Mouse (Mus musculus) lung, adult 18-20 months (tissue): Measurements from ENCODE around the gene Fam163a.
"Not testable (repeated sequence)": the region's sequence is repeated elsewhere in the genome, so short reads cannot be mapped to it uniquely, and the experiment has no call there.

Experiments used
- DNase-seq, 2 experiments: peaks; one replicate each; pipeline ENCODE4 v3.0.0; 2022; ENCODE audit warnings: mixed read lengths in 2 of 2

Fam163a gene

DNA sequence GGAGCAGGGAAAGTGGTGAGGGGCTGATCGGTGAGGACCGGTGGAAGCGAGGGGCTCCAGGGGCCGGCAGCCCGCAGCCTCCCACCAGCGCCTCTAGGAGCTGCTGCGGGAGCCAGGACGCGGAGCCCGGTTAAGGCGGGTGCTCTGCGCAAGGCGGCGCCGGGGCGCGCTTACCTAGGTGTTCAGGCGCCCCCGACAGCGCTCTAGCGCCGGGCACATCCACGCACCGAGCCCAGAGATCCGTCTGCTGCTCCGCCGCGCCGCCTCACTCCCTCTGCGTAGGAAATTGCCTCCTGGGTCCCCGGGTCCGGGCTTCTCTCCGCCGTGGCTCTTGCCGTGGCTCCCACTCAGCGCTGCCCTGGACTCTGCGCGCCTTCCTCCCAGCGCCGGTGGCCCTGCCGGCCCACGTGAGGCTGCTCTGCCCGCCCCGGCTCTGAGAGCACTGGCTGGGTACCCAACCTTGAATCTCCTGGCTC, at the start of gene Fam163a:
Gene Fam163a (minus strand): TSS at position 371 of the 476 bp plus-strand sequence.
- DNase-seq = no peak

DNA sequence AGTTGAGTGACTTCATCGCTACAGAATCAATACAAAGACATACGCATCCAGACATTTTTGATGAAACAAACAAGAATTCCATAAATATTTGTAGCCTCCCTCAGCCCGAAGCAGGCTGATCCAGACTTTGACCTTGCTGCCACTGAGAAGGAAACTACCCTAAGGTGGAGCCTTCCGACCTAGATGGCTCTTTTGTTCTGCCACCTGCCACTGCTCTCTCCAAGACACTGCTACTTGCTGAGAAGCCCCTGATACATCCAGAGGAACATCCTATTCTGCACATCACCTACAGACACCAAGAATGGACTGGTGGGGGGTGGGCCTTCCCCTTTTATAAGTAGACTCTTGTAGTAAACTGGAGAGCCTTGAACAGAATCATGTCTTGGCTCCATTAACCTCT, 46.3 kb upstream of the Fam163a start:
- DNase-seq = not testable (repeated sequence)

DNA sequence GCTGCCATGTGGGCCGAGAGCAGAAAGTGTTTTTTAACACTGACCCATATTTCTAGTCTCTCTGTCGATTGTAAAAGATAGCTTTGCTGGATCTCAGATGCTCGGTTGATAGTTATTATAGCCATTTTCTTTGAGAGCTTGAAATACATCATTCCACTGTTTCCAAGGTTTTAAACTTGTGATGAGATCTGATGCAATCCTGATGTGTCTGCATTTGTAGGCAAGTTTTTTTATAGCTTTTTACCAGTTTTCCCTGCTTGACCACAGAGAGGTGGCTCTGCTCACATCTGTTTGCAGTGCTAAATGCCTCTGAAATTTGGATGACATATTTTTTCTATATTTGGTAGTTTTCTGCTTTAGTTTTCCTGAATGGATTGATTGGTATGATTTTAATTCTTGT, 43.1 kb upstream of the Fam163a start:
- DNase-seq = no peak

DNA sequence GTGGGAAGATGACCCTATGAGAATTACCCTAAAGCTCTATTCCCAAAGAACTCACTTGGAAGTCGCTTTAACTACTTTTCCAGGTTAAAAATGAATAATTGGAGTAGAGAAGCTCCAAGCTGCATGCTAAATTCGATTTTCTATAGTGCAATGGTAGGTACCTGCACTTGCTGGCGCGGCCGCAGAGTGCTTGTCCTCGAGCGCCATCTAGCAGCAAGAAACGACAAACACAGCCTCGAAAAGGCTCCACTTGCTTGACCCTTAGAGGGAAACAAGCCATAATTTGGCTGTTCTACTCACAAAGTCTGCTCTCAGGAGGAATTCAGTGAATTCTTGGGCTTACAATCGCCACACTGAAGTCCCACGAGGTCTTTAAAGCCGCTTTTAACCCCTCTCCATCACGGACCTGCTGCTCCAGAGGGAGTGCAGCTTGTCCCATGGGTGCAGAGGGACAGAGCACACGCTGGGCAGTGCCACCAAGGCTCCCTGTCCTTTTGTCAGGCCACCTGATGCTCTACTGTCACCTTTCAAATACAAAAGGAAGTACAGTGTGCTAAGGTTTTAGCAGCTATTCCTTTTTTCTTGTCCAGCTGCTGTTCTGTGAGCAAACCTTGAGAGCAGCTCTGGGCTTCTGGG, 37.0 kb upstream of the Fam163a start:
- DNase-seq = peak; percentile 11 to 21

DNA sequence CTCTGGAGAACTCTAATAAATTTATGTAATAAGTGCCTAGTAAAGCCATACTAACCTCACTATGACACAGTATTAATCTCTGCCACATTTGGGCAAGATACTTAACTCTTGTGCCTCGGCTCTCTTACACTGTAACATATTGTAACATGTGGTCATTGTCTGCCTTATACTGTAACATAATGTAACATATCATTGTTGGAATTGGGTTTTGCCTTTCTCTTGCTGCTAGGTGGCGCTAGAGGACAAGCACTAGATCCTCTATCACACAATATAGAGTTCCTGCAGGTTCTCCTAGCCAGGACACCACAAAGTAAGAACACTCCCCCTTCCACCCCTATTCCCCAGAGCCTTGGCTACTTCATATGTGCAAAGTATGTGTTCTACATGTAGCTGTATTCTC, 36.2 kb upstream of the Fam163a start:
- DNase-seq = no peak

DNA sequence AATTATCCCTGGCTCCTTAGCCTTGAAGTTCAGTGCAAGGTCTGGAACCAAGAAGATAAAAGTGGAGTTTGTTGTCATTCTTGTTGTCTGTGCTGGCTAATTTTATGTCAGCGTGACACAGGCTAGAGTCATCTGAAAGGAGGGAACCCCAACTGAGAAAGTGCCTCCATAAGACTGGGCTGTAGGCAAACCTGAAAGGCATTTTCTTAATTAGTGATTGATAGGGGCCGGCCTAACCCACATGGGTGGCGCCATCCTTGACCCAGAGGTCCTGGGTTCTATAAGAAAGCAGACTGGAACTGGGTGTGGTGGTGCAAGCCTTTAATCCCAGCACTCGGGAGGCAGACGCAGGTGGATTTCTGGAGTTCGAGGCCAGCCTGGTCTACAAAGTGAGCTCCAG, 26.3 kb upstream of the Fam163a start:
- DNase-seq = no peak

DNA sequence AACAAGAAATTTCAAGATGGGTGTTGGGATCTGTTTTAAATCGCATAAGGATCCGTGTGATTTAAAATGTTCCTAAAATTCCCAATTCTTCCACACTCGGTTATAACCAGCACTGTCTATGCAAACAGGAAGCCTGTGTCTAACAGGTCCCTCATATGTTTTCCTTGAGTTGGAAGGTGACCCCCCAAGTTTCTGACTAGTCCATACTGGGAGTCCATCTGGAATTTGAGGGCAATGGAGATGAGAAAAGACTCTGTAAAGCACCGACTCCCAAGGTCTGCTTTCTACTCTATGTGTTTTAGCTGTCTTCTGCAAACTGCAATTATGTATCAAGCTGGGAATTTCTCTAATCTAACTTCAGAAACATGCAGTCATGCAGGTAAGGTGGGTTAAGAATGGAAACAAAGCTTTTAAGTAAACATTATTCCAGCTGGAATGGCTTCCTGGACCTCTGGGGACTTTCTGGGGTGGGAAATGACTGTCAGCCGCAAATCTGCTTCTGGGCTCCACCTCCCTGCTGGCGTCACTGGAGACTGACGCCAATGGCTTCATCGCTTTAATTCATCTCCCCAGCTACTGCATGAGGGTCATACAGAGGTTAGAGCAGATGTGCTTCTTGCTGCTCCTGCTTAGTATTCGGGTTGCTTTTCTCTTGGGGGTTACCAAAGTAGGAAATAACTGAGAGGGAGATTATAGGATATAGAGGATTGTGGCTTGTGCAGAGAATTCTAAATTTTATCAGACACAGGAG, 25.7 kb upstream of the Fam163a start:
- DNase-seq = no peak

DNA sequence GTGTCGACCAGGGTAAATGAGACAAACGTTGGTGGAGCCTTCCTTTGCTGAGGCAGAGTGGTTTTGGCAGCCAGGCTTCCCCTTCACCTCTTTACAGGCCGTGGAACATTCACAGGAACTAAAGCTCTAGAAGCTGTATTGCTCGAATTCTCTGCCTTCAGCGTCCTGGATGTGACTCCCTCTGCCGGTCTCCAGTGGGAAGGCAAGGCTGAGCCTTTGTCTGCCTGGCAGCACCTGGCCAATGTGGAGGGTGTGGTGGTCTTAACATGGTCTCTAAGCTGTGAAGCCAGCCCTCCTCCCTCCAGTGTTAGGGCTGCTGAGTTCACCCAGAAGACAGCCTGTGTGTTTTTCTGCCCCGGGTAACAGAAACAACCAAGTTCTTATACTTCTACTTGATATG, 24.6 kb upstream of the Fam163a start:
- DNase-seq = peak; percentile 11 to 29

DNA sequence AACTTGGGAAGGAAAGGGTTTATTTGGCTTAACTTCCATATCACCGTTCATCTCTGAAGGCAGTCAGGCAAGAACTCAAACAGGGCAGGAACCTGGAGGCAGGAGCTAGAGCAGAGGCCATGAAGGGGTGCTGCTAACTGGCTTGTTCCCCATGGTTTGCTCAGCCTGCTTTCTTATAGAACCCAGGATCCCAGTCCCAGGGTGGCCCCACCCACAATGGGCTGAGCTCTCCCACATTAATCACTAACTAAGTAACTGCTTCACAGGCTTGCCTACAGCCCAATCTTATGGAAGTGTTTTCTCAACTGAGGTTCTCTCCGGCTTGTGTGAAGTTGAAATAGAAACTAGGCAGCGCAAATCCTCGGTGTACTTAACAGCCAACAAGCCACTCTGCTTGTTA, 23.9 kb upstream of the Fam163a start:
- no peak for DNase-seq

DNA sequence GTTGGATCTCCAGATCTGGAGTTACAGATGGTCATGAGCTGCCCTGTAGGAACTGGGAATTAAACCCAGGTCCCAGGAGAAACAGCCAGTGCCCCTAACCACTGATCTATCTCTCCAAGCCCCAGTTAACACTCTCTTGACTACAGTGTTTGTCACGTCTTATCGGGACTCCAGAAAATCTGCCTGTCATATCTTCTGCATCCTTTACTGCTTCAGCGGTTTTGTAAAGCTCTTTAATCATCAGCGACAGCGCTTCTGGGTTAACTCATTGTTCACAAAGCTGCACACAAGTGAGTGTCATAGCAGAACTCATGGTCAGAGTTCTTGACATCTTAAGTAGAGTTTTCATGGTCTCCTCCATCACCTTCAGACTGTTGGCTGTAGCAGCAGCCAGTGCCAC, 22.1 kb upstream of the Fam163a start:
- no peak for DNase-seq

DNA sequence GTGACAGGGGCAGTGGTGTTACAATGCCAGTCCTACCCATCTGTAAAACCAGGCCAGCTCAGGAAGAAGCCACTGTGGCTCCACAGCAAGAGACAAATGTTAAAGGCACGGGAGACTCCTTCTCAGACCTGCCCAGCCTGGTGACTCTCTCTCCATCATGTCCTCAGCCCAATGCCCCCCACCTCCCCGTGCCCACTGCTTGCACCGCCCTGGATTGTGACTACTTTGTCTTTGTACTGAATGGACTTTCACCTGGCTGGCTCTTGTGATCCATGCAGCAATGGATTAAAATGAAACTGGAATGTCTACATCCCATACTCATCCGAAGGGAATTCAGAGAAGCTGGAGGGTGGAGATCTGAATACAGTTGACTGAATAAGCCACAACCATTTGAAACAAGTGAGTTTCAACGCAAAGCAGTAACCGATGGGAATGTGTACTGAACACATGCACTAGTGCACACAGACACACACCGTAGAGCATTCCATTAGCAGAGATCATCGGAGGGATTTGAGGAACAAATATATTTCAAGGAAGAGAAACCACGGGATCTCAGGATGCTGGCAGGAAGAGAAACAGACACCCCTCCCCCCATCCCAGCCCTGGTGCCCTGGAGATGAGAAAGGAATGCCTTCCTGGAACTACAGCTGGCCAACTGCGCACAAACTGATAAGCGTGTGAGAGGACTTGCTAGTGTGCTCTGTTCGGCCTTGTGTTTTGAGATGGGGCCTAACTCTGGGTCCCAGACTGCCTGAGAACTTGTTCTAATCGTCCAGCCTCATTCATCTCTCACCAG, 17.6 kb upstream of the Fam163a start:
- no peak for DNase-seq

DNA sequence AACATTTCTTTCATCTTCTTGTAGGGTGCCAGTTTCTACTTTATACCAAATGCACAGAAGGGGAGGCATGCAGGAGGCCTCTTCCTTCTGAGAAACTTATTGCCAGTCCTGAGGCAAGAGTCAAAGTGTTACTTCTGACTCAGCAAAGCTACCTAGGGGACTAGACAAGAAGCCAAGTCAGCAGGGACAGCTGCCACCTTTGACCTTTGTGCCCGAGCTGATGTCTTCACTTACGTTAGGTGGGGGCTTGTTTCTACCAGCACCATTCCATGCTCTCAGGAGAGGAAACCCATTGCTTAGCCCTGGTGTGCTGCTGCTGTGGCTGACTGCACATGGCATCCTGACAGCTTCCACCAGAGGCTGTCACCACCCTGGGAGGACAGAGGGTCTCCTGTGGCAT, 16.5 kb upstream of the Fam163a start:
- no peak for DNase-seq

DNA sequence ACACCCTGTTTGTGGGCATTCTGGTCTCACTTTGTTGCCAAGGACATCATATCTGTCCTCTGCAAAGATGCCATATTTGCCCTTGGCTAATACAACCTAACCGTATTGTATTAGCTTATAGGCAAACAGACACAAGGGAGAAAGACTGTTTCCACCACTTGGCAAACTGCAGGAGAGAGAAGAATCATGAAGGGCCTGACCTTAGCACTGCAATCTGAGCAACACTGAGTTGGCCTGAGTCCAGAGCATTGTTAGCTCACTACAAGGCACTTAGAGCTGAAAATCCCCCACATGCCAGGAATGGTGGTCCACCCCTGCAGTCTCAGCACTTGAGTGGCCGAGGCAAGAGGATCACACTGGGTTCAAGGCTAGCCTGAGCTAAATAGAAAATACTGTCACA, 13.7 kb upstream of the Fam163a start:
- DNase-seq = no peak

DNA sequence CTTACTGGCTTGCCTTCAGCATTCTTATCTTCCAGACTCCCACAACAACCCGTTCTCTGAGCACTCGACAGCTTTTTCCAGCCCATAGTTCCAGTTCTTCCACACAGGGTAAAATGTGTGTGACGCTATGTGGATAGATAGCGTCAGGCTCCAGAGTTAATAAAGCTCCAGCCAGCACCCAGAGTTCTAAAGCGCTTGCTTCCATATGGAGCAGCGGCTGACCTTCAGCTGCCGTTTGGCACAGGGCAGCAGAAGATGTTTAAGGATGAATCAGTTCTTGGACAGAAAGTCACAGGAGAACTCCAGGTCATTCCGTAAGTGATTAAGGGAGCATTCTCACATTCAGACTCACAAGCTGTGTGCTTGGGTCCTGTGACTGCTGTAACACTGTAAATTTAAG, 13.1 kb upstream of the Fam163a start:
- no peak for DNase-seq

DNA sequence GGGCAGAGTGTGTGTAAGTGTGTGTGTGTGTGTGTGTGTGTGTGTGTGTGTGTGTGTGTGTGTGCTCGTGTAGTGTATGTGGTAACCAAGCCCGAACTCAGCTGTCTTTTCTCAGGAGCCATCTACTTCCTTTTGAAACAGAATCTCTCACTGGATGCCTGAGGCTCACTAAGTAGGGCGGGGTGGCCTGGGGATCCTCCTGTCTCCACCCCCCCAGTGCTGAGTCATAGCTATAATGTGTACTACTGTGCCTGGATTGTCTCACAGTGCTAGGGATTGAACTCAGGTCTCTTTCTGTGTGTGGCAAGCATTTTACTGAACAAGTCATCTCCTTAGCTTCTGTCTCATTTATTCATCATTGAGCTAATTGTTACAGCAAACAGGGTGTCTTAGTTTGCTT, 12.6 kb upstream of the Fam163a start:
- DNase-seq = peak; percentile 16 to 43

DNA sequence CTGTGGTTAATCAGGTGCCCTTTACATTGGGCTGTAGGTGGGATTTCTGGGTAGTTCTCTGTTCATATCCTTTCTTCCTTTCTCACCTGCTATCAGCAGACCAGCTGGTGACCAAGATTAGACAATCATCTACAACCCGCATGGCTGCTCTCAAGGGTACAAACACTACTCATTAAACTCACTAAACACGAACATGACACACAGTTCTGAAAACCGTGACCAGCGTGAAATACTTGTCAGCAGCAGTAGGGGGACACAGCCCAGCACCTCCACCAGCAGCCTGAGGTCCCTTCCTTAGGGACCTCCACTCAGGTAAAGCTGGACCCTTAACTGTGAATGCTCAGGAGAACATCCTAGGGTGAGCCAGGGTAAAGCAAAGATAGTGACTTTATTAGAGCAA, 11.4 kb upstream of the Fam163a start:
- no peak for DNase-seq

DNA sequence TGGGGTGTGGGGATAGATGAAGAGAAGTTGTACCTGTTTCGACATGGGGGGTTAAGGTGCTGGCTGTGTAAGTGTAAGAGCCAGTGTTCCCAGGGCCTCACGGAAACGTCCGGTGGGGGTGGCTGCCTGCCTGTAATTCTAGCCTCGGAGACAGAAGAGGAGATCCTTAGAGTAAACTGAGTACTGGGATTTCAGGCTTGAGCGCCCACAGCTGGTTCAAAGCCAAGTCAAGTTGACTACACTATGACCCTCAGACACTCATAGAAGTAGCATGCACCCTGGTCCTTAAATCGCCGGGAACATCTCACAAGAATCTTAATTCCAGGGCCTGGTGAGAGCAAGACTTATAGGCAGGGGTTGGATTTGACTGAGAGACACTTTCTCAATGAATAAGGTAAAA, 9.8 kb upstream of the Fam163a start:
- DNase-seq = no peak

DNA sequence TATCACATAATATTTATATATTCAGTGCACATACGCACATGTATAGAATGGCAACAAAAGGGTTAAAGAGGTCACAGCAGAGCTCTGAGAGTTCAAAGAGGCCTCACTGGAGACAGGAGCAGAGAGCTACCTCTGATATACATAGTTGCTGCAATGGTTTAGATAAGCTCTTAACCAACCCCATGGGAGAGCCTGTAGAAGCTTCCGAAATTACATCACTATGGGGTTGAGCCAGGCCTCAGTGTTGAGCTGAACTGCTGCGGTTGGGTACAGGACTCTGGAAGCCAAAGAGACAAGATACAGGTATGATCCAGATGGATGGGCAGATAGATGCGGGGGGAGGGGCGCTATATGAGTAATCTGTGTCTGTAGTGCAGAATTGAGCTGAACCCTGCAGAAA, 8.1 kb upstream of the Fam163a start:
- no peak for DNase-seq

DNA sequence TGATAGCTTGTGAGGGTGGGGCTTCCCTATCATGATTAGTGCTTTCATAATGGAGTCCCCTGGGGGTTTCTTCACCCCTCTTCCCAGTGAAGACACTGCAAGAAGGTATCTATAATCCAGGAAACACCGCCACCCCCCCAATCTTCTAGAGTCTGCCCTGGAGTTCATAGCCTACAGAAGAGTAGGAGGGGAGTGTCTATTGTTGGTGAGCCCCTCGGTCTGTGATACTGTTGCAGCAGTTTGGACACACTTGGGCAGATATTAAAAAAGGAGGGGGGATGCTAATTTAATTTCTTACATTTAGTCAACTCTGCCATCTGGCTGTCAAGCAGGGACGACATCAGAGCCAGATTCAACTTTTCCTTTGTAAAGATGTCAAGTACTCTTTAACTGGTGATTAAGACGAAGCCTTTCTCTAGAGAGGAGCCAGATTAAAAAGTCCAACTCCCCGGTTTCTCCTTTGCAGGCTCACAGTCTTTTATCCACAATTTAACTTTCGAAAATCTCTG, 7.0 kb upstream of the Fam163a start:
- DNase-seq = no peak

DNA sequence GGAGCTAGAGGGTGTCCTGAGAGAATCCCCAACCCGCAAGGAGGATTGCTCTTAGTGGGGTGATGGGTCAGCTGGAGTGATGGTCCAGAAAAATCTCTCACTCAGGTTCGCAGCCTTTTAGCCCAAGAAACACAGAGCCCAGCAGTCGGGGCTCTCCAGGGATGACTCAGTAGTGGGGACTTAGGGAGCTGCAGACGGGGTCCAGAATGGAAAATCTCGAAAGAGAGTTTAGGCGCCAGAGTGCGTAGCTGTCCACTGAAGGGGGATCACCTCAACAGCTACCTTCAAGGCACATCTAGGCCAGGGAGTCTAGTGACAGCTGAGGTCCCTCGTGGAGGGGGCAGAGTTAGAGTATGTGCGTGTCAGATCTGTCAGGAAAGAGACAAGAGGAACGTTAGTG, 338 bp upstream of the Fam163a start:
- no peak for DNase-seq

DNA sequence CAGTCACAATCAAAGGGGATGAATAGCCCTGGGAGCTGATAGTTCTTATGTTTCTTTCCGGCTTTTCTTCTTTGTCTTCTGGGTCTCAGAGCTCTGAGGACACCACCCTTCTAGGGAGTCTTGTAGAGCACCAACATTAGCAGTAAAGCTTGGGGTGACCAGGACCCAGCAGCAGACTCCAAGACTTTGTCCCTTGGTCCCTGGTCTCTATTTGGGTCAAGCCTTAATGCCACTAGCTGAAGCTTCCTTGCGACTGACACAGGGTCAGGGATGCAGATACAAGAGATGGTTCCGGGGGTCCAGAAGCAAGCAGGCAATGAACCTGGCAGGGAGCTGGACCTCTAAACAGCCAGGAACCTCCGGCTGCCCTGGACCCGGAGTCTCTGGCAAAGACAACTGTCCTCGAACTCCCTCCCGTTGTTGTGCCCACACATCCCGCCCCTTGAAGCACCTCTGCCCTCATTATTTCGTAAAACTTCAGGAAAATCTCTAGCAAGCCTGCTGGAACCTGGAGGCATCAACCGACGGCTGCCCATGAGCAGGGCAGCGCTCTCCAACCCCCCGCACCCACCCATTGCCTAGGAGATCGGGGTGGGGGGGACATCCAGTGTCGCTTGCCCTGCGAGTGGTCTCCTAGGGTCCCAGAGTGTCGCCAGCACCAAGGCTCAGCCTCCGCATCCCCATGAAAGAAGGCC, 718 bp downstream of the Fam163a start:
- DNase-seq = no peak

DNA sequence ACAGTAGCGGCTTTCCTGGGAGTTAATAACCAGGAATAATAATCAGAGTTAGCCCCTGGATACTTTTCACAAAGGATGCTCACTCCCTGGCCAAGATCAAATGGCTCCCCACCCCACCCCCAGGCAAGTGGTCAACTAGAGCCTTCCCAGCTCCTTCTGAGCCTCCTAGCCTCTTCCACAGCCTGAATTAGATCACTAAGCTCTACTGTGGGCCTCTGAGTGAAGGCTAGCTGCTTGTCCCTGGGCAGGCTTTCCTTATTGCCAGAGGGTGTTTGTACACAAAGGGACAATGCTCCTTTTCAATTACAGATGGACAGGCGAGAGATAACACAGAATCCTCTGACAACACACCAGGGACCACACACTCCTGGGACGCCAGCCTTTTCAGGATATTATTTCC, 2.2 kb downstream of the Fam163a start:
- no peak for DNase-seq

DNA sequence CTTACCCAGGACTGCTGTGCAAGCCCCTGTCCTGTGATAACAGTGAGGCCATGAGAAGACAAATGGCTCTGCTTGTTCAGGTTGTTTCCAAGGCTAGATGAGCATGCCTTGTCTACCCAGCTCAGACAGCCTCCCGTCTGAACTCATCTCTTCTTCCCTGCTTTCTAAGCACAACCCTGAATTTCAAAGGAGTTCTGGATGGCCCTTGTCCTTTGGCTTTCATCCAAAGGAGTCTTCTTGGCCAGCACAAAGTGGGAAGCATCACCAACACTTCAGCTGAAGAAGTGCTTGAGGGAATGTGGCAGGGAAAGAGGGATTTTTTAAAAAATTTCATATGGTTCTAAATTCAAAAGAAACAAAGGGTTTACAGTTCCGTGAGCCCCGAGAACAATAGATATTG, 3.8 kb downstream of the Fam163a start:
- DNase-seq = no peak
